Mouse (Mus musculus) embryonic fibroblast, embryonic 13.5 days (primary cell): ENCODE data around the gene Specc1.

Experiments
- CTCF ChIP-seq: IDR thresholded peaks from 2 replicates; pipeline ENCODE4 v1.5.1; 2011; ENCODE audit warnings: mild to moderate bottlenecking, control low read depth, low read length, moderate library complexity, borderline replicate concordance; ENCODE audit not compliant: insufficient read depth
- POLR2A ChIP-seq: IDR thresholded peaks from 2 replicates; pipeline ENCODE4 v1.6.1; 2011; ENCODE audit warnings: low read depth, mild to moderate bottlenecking, control low read depth, low read length, moderate library complexity

DNA sequence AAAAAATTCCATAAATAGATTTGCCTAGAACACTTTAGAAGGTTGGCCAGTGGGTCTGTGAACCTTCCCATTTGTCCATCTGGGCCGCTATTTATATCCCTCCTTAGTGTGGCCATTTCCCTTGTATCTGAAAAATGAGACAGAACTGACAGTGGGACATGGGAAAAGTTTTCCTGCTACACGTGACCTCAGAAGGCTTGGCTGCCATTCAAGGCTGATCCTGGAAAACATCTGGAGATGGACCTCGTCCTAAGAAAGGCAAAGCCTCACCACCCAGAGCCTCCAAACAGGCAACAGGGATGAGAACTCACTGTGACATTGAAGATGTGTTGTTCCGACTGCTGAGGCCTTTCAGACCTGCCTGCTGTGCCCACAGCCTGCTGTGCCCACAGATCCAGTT lies 268.2 kb downstream of the Specc1 start:
- TF ChIP-seq POLR2A (no peak), CTCF (no peak)
